Mouse (Mus musculus) MEL (cell line): Measurements from ENCODE around the gene Gm4301.
"Not testable (repeated sequence)": the region's sequence is repeated elsewhere in the genome, so short reads cannot be mapped to it uniquely, and the experiment has no call there.

ENCODE experiments used
- BHLHE40 ChIP-seq: IDR thresholded peaks from 2 replicates; pipeline ENCODE4 v1.6.1; 2012; ENCODE audit warnings: low read depth, mild to moderate bottlenecking, inconsistent platforms, low read length, improper control_type of control experiment, borderline replicate concordance
- CTCF ChIP-seq, 3 experiments: IDR thresholded peaks in 2 of 3; conservative IDR thresholded peaks in 1 of 3; 2 replicates each; pipeline ENCODE4 v1.5.1; 2011 to 2012; ENCODE audit warnings: low read length in 3 of 3, low read depth in 2 of 3, mild to moderate bottlenecking in 2 of 3, improper control_type of control experiment in 1 of 3, inconsistent platforms in 1 of 3, mixed read lengths in 1 of 3, moderate library complexity in 1 of 3; ENCODE audit not compliant: control insufficient read depth in 1 of 3, insufficient read depth in 1 of 3, poor library complexity in 1 of 3, severe bottlenecking in 1 of 3
- E2F4 ChIP-seq: IDR thresholded peaks from 2 replicates; pipeline ENCODE4 v1.6.1; 2011; ENCODE audit warnings: low read depth, low read length, improper control_type of control experiment, borderline replicate concordance
- EP300 ChIP-seq, 2 experiments: IDR thresholded peaks; 2 replicates each; pipeline ENCODE4 v1.6.1; 2011; ENCODE audit warnings: improper control_type of control experiment in 2 of 2, low read length in 2 of 2, low read depth in 1 of 2, mild to moderate bottlenecking in 1 of 2
- MAX ChIP-seq: IDR thresholded peaks from 2 replicates; pipeline ENCODE4 v1.6.1; 2011; ENCODE audit warnings: low read length, improper control_type of control experiment
- MAZ ChIP-seq: IDR thresholded peaks from 2 replicates; pipeline ENCODE4 v1.6.1; 2012; ENCODE audit warnings: low read depth, mild to moderate bottlenecking, inconsistent platforms, low read length, improper control_type of control experiment
- NRF1 ChIP-seq: IDR thresholded peaks from 2 replicates; pipeline ENCODE4 v1.6.1; 2014; ENCODE audit warnings: low read depth, mild to moderate bottlenecking, inconsistent platforms, low read length, improper control_type of control experiment, moderate library complexity; ENCODE audit not compliant: poor library complexity, insufficient read depth, severe bottlenecking
- POLR2A ChIP-seq, 2 experiments: IDR thresholded peaks; 2 replicates each; pipeline ENCODE4 v1.6.1; 2011 to 2012; ENCODE audit warnings: low read length in 2 of 2, mild to moderate bottlenecking in 2 of 2, control low read depth in 1 of 2, improper control_type of control experiment in 1 of 2, low read depth in 1 of 2, moderate library complexity in 1 of 2; ENCODE audit not compliant: control insufficient read depth in 1 of 2, insufficient read depth in 1 of 2, poor library complexity in 1 of 2
- POLR2AphosphoS5 ChIP-seq: IDR thresholded peaks from 2 replicates; pipeline ENCODE4 v1.6.1; 2012; ENCODE audit warnings: low read depth, borderline replicate concordance, mild to moderate bottlenecking, inconsistent platforms, low read length, moderate library complexity, mixed read lengths
- TAL1 ChIP-seq: IDR thresholded peaks from 2 replicates; pipeline ENCODE4 v1.6.1; 2012; ENCODE audit warnings: mild to moderate bottlenecking, inconsistent platforms, low read length, moderate library complexity, mixed read lengths
- TBP ChIP-seq: IDR thresholded peaks from 2 replicates; pipeline ENCODE4 v1.8.0; 2011; ENCODE audit warnings: low read depth, low read length, improper control_type of control experiment
- TCF12 ChIP-seq: IDR thresholded peaks from 2 replicates; pipeline ENCODE4 v1.6.1; 2014; ENCODE audit warnings: low read depth, mild to moderate bottlenecking, inconsistent platforms, low read length, improper control_type of control experiment, moderate library complexity
- USF1 ChIP-seq: IDR thresholded peaks from 2 replicates; pipeline ENCODE4 v1.6.1; 2014; ENCODE audit warnings: low read depth, mild to moderate bottlenecking, inconsistent platforms, low read length, improper control_type of control experiment, moderate library complexity
- ZNF384 ChIP-seq: IDR thresholded peaks from 2 replicates; pipeline ENCODE4 v1.6.1; 2012; ENCODE audit warnings: low read depth, mild to moderate bottlenecking, inconsistent platforms, low read length, improper control_type of control experiment

DNA sequence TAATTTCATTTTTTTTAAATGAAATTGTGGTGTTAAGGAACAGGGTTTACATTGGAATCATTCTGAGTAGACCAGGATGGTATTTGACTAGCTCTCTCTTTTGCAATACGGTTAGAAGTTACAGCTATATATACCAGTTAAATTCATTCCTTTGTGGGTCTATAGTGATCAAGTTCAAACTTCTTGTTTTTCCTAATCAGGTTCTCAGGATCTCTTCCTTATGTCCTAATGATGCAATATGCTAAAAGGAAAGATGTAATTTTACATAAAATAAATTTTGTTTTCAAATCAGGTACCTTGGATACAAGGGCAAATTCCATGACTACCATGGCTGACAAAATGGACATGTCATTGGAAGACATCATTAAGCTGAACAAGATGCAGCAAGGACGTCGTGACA, 15.3 kb downstream of the Gm4301 start, which contains the start of gene Gm4305:
- not testable (repeated sequence) for TF ChIP-seq TBP; MAZ; CTCF (IDR thresholded peaks at IDR 0.05 in 2 of 3, conservative IDR thresholded peaks at IDR 0.05 in 1 of 3; ENCODE audit: control insufficient read depth in 1 of 3, insufficient read depth in 1 of 3, low read depth in 2 of 3, low read length in 3 of 3, poor library complexity in 1 of 3, severe bottlenecking in 1 of 3); E2F4; TAL1; ZNF384; BHLHE40; MAX; POLR2A (IDR thresholded peaks at IDR 0.05; ENCODE audit: control insufficient read depth in 1 of 2, insufficient read depth in 1 of 2, low read depth in 1 of 2, low read length in 2 of 2, poor library complexity in 1 of 2); EP300 (IDR thresholded peaks at IDR 0.05; ENCODE audit: low read depth in 1 of 2, low read length in 2 of 2); TCF12; POLR2AphosphoS5; USF1; NRF1
